Mouse (Mus musculus): ENCODE data around the gene Vps8. TPM values are rescaled to one million over a fixed set of nuclear protein-coding genes. Genes with fewer than 3 reads are reported as not detected.
A peak's percentile ranks its signal among the peaks of the same experiment; 100 is the strongest.

Gene Vps8
- total RNA-seq, 4 experiments from 2014 or later = 7.1 to 8.4 (median 7.6) TPM

DNA sequence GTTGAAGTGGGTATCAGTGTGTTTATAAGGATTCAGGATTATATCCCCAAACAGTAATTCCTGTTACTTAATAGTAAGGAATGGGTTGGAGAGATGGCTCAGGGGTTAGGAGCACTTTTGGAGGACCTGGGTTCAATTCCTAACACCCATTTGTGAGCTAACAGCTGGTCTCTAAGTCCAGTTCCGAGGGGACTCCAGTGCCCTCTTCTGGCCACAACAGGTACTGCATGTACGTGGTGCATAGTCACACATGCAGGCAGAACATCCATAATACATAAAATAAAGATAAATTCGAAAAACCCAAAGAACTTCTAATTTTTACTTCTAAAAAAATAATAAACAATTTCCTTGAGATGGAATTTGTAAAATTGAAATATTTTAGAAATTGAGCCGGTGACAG, 47.5 kb downstream of the Vps8 start:
- DNase-seq (ENCODE audit: low spot score in 2 of 2) = no peak

DNA sequence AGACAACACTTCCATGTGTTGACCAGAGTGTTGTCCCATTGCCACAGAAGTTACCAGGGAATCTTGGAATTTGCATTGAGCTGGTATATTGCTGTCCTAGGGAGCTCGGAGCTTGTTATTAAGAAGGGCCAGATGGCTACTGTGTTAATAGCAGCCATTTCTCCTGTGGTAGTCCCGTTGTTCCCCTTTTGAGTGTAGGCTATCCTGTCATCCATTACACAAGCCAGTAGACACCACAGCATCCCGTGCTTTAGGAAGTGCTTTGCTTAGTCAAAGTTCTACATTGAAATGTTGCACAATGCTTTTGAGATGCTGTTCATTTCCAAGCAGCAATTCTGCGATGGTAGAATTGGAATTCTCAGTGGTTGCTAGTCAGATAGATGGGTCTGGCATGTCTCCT, 54.2 kb downstream of the Vps8 start:
- DNase-seq (ENCODE audit: low spot score in 2 of 2) = no peak

GRCm38 (mm10) chr16:21478376-21478775, 55.5 kb downstream of the Vps8 start:
- no peak for DNase-seq (ENCODE audit: low spot score in 2 of 2)

DNA sequence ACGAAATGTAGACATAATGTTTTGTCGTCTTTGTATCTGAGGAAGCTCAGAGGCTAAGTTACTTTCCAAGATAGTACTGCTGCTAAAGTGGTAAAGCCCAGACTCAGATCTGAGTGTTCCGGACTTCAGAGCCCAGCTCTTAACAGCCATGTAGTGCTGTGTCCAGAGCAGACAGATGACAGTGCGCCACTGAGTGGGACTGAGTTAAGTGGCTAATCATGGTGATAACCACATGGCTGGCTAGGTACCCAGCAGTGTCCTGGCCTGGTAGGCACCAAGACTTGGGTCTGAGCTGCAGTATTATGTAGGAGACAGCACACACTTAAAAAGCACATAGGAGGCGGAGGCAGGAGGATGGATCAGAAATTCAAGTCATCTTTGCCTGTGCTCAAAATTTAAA, 60.9 kb downstream of the Vps8 start:
- DNase-seq (ENCODE audit: low spot score in 2 of 2) = no peak

DNA sequence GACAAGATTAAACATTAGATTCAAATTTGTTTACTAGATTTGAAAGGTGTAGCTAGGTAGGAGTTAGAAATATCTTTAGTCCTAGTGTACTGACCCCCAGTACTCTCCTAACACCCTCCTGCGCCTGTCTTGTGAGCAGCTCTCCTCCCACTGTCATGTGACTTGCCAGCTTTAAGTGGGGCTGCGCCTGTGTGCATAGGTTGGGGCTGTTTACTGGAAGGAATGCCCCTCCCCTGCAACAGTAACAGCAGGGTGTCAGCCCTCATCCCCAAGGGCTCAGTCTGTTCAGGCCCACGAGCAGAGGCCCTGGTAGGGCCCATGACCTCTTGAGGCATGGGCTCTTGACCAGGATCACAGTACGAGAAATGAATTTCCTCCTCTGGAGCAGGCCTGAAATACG, 62.8 kb downstream of the Vps8 start:
- no peak for DNase-seq (ENCODE audit: low spot score in 2 of 2)

DNA sequence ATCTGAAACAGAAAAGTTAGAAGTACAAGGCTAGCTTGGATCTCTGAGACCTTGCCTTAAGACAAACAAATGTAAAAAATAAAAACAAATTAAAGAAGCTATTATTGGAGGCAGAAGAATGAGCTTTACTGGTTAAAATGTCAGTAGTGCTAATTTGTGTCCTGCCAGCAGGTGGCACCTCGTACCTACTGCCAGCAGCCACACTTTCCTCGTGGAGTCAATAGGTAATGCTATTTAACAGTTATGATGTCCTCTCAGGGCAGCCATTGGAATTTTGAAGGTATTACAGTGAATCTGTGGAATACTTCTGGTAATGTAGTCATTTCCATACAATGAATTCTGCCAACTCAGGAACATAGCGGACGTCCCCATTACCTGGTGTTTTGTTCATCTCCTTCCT, 65.5 kb downstream of the Vps8 start:
- DNase-seq (ENCODE audit: low spot score in 2 of 2) = peak in 1 of 2 experiments; percentile 5

DNA sequence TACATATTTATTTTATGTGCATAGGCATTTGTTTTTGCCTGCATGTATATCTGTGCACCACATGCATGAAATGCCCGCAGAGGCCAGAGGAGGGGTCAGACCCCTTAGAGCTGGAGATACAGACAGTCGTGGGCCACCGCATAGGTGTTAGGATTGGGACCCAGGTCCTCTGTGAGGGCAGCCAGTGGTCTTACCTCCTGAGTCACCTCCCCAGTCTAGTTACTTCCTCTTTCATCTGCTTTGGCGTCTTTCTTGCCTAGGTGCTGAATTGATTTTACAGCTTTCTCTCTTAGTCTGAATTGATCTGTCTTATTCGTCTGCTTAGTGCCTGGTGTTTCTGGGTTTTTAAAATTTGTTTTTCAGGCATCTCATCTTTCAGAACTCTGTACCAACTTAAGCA, 69.4 kb downstream of the Vps8 start:
- DNase-seq (ENCODE audit: low spot score in 2 of 2) = no peak

- no peak for DNase-seq (ENCODE audit: low spot score in 2 of 2)
Observed at GRCm38 (mm10) chr16:21492894-21493293, 70.0 kb downstream of the Vps8 start.

DNA sequence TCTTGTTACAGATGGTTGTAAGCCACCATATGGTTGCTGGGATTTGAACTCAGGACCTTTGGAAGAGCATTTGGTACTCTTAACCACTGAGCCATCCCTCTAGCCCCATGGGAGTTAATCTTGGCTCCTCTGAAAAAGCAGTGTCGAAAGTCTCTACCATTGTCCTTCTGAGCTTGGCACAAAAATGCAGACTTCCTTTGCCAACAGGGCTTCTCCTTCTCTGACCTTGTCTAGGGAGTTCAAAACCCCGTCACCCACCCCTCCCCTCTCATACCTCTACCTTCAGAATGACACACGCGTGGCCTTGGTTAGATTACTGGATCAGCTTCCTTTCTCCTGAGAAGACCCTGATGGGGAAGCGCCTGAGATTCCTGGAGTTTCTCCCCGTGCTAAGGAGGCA, 71.8 kb downstream of the Vps8 start:
- no peak for DNase-seq (ENCODE audit: low spot score in 2 of 2)

- no peak for DNase-seq (ENCODE audit: low spot score in 2 of 2)
Observed at GRCm38 (mm10) chr16:21496799-21497198, 73.9 kb downstream of the Vps8 start.

DNA sequence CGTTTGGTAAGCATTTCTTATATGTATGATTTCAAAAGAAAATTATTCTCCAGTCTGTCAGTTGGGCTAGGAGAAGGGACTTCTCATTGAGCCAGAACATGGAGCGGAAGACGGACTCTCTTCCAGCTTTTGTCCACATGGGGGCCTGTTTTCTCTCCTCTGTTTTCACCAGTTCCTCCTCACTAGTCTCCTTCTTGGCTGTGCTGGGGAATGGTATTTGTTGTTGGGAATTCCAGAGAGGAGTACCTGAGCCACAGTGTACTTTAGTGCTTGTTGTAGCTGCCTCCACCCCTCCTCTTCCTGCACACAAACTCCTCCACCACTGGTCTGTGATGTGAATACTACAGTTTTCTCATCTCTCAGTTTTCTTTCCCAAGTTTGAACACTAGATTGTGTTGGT, 74.7 kb downstream of the Vps8 start:
- no peak for DNase-seq (ENCODE audit: low spot score in 2 of 2)

- no peak for DNase-seq (ENCODE audit: low spot score in 2 of 2)
Observed at GRCm38 (mm10) chr16:21498984-21499383, 76.1 kb downstream of the Vps8 start.

- DNase-seq (ENCODE audit: low spot score in 2 of 2) = peak; percentile 25 to 30
Observed at GRCm38 (mm10) chr16:21499656-21500055, 76.7 kb downstream of the Vps8 start.

DNA sequence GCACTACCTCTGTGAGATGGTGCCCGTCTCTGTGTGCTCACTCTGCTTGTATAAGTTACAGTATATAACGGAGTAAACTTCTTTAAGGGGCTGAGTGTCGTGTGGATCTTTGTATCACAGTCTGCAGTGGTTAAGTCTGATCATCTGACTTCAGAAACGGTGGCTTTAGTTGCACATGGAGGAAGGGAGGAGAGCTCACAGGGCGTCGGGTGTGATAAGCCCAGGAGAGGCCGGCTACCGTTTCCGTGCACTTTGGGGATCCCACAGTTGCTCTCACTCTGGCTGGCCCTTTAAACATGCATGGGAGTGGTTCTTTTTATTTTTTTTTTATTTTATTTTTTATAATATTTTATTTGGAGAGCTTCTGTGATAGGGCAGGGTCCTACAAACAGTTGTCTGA, 95.9 kb downstream of the Vps8 start:
- no peak for DNase-seq (ENCODE audit: low spot score in 2 of 2)

- DNase-seq (ENCODE audit: low spot score in 2 of 2) = no peak
Observed at GRCm38 (mm10) chr16:21519785-21520184, 96.9 kb downstream of the Vps8 start.

DNA sequence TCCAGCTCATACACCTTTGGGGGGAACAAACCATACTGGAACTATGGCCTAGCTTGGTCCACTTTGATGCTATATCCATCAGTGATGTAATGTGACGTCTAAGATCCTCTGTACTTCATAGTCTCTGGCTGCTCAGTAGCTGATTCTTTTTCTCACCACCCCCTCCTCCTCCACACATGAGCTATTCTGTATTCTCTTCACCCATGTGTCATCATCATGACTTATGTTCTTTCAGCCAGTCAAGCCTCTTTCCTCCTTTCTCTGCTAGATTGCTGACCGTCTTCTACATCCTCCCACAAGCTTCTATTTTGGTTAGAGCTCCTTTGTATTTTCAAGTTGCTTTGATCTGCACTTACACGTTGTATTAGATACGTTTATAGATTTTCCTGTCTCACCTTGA, 100.8 kb downstream of the Vps8 start:
- DNase-seq (ENCODE audit: low spot score in 2 of 2) = no peak

GRCm38 (mm10) chr16:21525376-21525775, 102.5 kb downstream of the Vps8 start:
- DNase-seq (ENCODE audit: low spot score in 2 of 2) = no peak

- no peak for DNase-seq (ENCODE audit: low spot score in 2 of 2)
Observed at GRCm38 (mm10) chr16:21527271-21528007, 104.5 kb downstream of the Vps8 start.

DNA sequence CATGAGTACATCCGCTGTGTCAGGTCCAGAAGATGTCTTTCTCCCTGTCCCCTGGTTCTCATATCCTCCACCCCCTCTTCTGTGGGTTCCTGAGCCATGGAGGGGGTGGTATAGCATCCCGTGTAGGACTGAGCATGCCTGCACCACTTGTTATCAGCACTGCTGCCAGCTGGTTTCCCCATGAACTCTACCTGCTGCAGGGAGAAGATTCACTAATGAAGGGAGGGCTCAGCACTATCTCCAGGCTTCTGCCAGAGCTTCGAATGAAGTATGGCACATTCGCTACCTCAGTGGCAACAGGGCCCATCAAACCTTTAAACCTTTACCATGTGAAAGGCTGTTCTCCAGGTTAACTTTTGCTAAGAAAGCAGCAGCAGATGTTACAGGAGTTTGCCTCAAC, 110.6 kb downstream of the Vps8 start:
- DNase-seq (ENCODE audit: low spot score in 2 of 2) = no peak

GRCm38 (mm10) chr16:21536240-21537005, 113.5 kb downstream of the Vps8 start:
- no peak for DNase-seq (ENCODE audit: low spot score in 2 of 2)

DNA sequence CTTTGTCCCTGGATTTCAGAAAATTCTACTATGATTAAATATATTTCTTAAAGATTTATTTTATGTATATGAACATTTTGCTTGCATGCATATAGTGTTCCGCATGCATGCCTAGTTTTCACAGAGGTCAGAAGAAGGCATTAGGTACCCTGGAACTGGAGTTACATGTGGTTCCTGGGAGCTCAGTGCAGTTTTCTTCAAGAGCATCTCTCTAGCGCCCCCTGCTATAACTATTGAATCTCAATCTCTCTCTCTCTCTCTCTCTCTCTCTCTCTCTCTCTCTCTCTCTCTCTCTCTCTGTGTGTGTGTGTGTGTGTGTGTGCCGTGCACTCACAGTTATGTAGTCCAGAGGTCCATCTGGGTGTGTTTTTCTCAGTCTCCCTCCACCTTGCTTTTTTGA, 114.4 kb downstream of the Vps8 start:
- no peak for DNase-seq (ENCODE audit: low spot score in 2 of 2)

- DNase-seq (ENCODE audit: low spot score in 2 of 2) = no peak
Observed at GRCm38 (mm10) chr16:21538889-21539288, 116.0 kb downstream of the Vps8 start.

DNA sequence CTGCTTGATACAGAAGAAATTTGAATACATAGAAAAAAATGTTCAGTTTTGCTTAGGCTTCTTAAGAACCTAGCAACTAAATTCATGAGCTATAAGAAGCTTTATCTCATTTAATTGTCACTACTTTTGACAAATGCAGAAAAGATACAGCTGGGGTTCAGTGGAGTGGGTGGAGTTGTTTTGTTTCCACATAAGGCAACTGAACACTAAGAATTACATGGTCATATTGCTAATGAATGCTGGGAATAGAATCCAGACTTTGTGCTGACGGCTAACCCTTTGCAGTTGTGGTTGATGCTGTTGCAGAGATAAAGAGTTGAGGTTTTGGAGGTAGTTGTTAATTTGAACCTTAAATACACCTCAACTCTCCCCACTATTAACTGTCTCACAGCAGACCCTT, 119.6 kb downstream of the Vps8 start:
- no peak for DNase-seq (ENCODE audit: low spot score in 2 of 2)

All from gastrocnemius, adult 8-10 months (tissue).